In the genomic region with DNA sequence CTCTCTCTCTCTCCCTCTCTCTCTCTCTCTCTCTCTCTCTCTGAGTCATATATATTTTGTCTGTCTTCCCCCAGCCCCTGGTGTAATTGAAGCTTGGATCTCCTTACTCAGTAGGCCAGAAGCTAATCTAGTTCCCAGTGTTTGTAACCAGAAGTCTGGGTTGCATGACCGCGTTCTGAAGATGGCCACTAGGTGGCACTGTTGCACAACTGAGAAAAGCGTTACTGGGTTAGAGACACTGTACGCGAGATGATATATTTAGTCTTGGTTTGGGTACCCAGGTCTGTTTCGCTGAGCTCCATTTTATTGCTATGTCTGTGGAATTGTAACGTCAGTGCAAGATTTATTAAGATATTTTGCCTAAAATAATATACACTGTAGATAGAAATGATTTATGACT, we compare ENCODE assay signal across 8 mouse cellular contexts. TPM values are rescaled to one million over a fixed set of nuclear protein-coding genes. Genes with fewer than 3 reads are reported as not detected.
A peak's percentile ranks its signal among the peaks of the same experiment; 100 is the strongest.
DNase-seq lines count a peak whose midpoint lies in the region; ATAC-seq and TF ChIP-seq lines count a peak whose summit lies in the region.

No protein-coding gene starts in this region.

- DNase-seq in embryonic facial prominence, embryonic 14.5 days (ENCODE audit: low spot score) = peak; percentile 83
- peak; percentile 19 to 54 for DNase-seq in heart, adult 9 months (ENCODE audit: low spot score in 2 of 2)
- peak; percentile 80 for DNase-seq in neural tube, embryonic 10.5 days (ENCODE audit: extremely low spot score, low spot score)

- peak; percentile 85 for TF ChIP-seq CTCF in bone marrow, adult 2 months (IDR thresholded peaks at IDR 0.05; ENCODE audit: control insufficient read depth, insufficient read depth, low read length)

- no peaks in the 10 kb centered on the region for H3K36me3 ChIP-seq in embryonic facial prominence, embryonic 14.5 days (ENCODE audit: control insufficient read depth, insufficient read depth, low read length)
- H3K36me3 ChIP-seq in kidney, embryonic 16.5 days (ENCODE audit: insufficient read depth, low read length) = no peaks in the 10 kb centered on the region
- H3K36me3 ChIP-seq in limb, embryonic 15.5 days = no peaks in the 10 kb centered on the region
- H3K36me3 ChIP-seq in stomach, embryonic 15.5 days = no peaks in the 10 kb centered on the region

- peak; percentile 67 for ATAC-seq in CD4-positive, CD25-positive, alpha-beta regulatory T cell, adult 4 months
- ATAC-seq in embryonic facial prominence, embryonic 14.5 days (ENCODE audit: low read depth) = peak; percentile 76; the same call in 1 of the 2 replicates
- peak; percentile 63; the same call in 1 of the 2 replicates for ATAC-seq in kidney, embryonic 16.5 days (ENCODE audit: low FRiP score, low TSS enrichment)
- ATAC-seq in limb, embryonic 15.5 days (ENCODE audit: insufficient number of reproducible peaks, low FRiP score, low TSS enrichment, low read depth) = 0 out of 2 replicates have a peak, but pooled peaks have one; percentile 30
- peak; percentile 50; the same call in 1 of the 2 replicates for ATAC-seq in stomach, embryonic 15.5 days (ENCODE audit: insufficient read depth, low FRiP score, low read depth)

- H3K4me2 ChIP-seq in embryonic facial prominence, embryonic 14.5 days (ENCODE audit: low read depth, low read length) = no peak overlapping the region
- H3K4me2 ChIP-seq in kidney, embryonic 16.5 days (replicated peaks; ENCODE audit: low read depth, low read length) = no peak overlapping the region
- H3K4me2 ChIP-seq in limb, embryonic 15.5 days = no peak overlapping the region
- H3K4me2 ChIP-seq in stomach, embryonic 15.5 days = no peak overlapping the region

- TF ChIP-seq POLR2A in bone marrow, adult 2 months (IDR thresholded peaks at IDR 0.05; ENCODE audit: borderline replicate concordance, control insufficient read depth, low read depth, low read length) = no peak

- H3K4me1 ChIP-seq in bone marrow, adult 2 months (ENCODE audit: control insufficient read depth, insufficient read depth, low read length) = no peaks in the 10 kb centered on the region
- H3K4me1 ChIP-seq in embryonic facial prominence, embryonic 14.5 days (ENCODE audit: control insufficient read depth, insufficient read depth, low read length) = no peaks in the 10 kb centered on the region
- H3K4me1 ChIP-seq in kidney, embryonic 16.5 days (ENCODE audit: insufficient read depth, low read length) = no peaks in the 10 kb centered on the region
- no peaks in the 10 kb centered on the region for H3K4me1 ChIP-seq in limb, embryonic 15.5 days
- H3K4me1 ChIP-seq in stomach, embryonic 15.5 days = no peaks in the 10 kb centered on the region

- H3K27me3 ChIP-seq in embryonic facial prominence, embryonic 14.5 days (replicated peaks; ENCODE audit: control insufficient read depth, insufficient read depth, low read length) = no peaks in the 10 kb centered on the region
- no peaks in the 10 kb centered on the region for H3K27me3 ChIP-seq in kidney, embryonic 16.5 days (ENCODE audit: insufficient read depth, low read length)
- no peaks in the 10 kb centered on the region for H3K27me3 ChIP-seq in limb, embryonic 15.5 days
- no peaks in the 10 kb centered on the region for H3K27me3 ChIP-seq in stomach, embryonic 15.5 days (replicated peaks)

- H3K9me3 ChIP-seq in embryonic facial prominence, embryonic 14.5 days (ENCODE audit: control insufficient read depth, low read length) = no peaks in the 10 kb centered on the region
- peaks cover 3% of the 10 kb centered on the region; the same call in 1 of the 2 replicates for H3K9me3 ChIP-seq in kidney, embryonic 16.5 days (ENCODE audit: low read length)
- no peaks in the 10 kb centered on the region for H3K9me3 ChIP-seq in limb, embryonic 15.5 days
- H3K9me3 ChIP-seq in stomach, embryonic 15.5 days = no peaks in the 10 kb centered on the region

- H3K27ac ChIP-seq in bone marrow, adult 2 months (ENCODE audit: control insufficient read depth, insufficient read depth, low read depth, low read length, poor library complexity) = no peak overlapping the region
- no peak overlapping the region for H3K27ac ChIP-seq in embryonic facial prominence, embryonic 14.5 days (replicated peaks; ENCODE audit: low read depth, low read length)
- no peak overlapping the region for H3K27ac ChIP-seq in kidney, embryonic 16.5 days (ENCODE audit: low read length)
- H3K27ac ChIP-seq in limb, embryonic 15.5 days = no peak overlapping the region
- H3K27ac ChIP-seq in stomach, embryonic 15.5 days = no peak overlapping the region

- no peak overlapping the region for H3K4me3 ChIP-seq in bone marrow, adult 2 months (replicated peaks; ENCODE audit: control insufficient read depth, low read depth, low read length)
- no peak overlapping the region for H3K4me3 ChIP-seq in embryonic facial prominence, embryonic 14.5 days (ENCODE audit: low read depth, low read length)
- no peak overlapping the region for H3K4me3 ChIP-seq in kidney, embryonic 16.5 days (ENCODE audit: low read length)
- H3K4me3 ChIP-seq in limb, embryonic 15.5 days = no peak overlapping the region
- no peak overlapping the region for H3K4me3 ChIP-seq in stomach, embryonic 15.5 days (replicated peaks)

- no peak overlapping the region for H3K9ac ChIP-seq in embryonic facial prominence, embryonic 14.5 days (ENCODE audit: low read depth, low read length)
- no peak overlapping the region for H3K9ac ChIP-seq in kidney, embryonic 16.5 days (replicated peaks; ENCODE audit: low read length)
- no peak overlapping the region for H3K9ac ChIP-seq in limb, embryonic 15.5 days
- no peak overlapping the region for H3K9ac ChIP-seq in stomach, embryonic 15.5 days

- WGBS in bone marrow, adult 2 months = 3% methylated on average over 7 of the region's 7 CpGs
- WGBS in embryonic facial prominence, embryonic 14.5 days = 4% methylated on average over 7 of the region's 7 CpGs
- WGBS in kidney, embryonic 16.5 days = 2% methylated on average over 7 of the region's 7 CpGs
- 1% methylated on average over 7 of the region's 7 CpGs for WGBS in limb, embryonic 15.5 days
- WGBS in stomach, embryonic 15.5 days = 2% methylated on average over 7 of the region's 7 CpGs

RNA-seq across cellular contexts. Expression of gene Gm6793, which starts 31.1 kb away (rescaled TPM):
- polyA plus RNA-seq in CD4-positive, CD25-positive, alpha-beta regulatory T cell, adult 4 months (2017; shearing (Covaris generic)) = under 1 TPM; 0.96 to 1.00 TPM
- not detected in 2 replicates for polyA plus RNA-seq in bone marrow, adult 2 months (2011; ENCODE audit: insufficient read depth, insufficient read length, low replicate concordance, missing spikeins)
- polyA plus RNA-seq in embryonic facial prominence, embryonic 14.5 days (2014; fragmentation: Nextera tagmentation; extraction: Ambion mirVana) = 0.54 and 0.57 TPM in 2 replicates
- polyA plus RNA-seq in kidney, embryonic 16.5 days (2015; fragmentation: Nextera tagmentation; extraction: Ambion mirVana) = 0.75 and 0.78 TPM in 2 replicates
- 0.43 and 0.47 TPM in 2 replicates for polyA plus RNA-seq in limb, embryonic 15.5 days (2015; fragmentation: Nextera tagmentation; extraction: Ambion mirVana)
- 0.31 and 0.39 TPM in 2 replicates for polyA plus RNA-seq in stomach, embryonic 15.5 days (2015; fragmentation: Nextera tagmentation; extraction: Ambion mirVana)

RNA-seq across cellular contexts. Expression of gene Terf2ip, which starts 34.7 kb away (rescaled TPM):
- 10 to 100 TPM in 1 of 2 experiments, 1 to 10 TPM in 1; 9.9 to 11.4 TPM for polyA plus RNA-seq in CD4-positive, CD25-positive, alpha-beta regulatory T cell, adult 4 months (2017; shearing (Covaris generic))
- polyA plus RNA-seq in bone marrow, adult 2 months (2011; ENCODE audit: insufficient read depth, insufficient read length, low replicate concordance, missing spikeins) = 5.6 and 5.9 TPM in 2 replicates
- polyA plus RNA-seq in embryonic facial prominence, embryonic 14.5 days (2014; fragmentation: Nextera tagmentation; extraction: Ambion mirVana) = 16.4 TPM in 2 replicates
- 26.8 and 27.9 TPM in 2 replicates for polyA plus RNA-seq in kidney, embryonic 16.5 days (2015; fragmentation: Nextera tagmentation; extraction: Ambion mirVana)
- 22.7 and 23.2 TPM in 2 replicates for polyA plus RNA-seq in limb, embryonic 15.5 days (2015; fragmentation: Nextera tagmentation; extraction: Ambion mirVana)
- polyA plus RNA-seq in stomach, embryonic 15.5 days (2015; fragmentation: Nextera tagmentation; extraction: Ambion mirVana) = 22.2 and 23.1 TPM in 2 replicates

RNA-seq across cellular contexts. Expression of gene Kars, which starts 34.8 kb away (rescaled TPM):
- 100 to 1,000 TPM; 166 to 286 TPM for polyA plus RNA-seq in CD4-positive, CD25-positive, alpha-beta regulatory T cell, adult 4 months (2017; shearing (Covaris generic))
- 33.7 and 50.7 TPM in 2 replicates for polyA plus RNA-seq in bone marrow, adult 2 months (2011; ENCODE audit: insufficient read depth, insufficient read length, low replicate concordance, missing spikeins)
- 192 and 207 TPM in 2 replicates for polyA plus RNA-seq in embryonic facial prominence, embryonic 14.5 days (2014; fragmentation: Nextera tagmentation; extraction: Ambion mirVana)
- 213 and 217 TPM in 2 replicates for polyA plus RNA-seq in kidney, embryonic 16.5 days (2015; fragmentation: Nextera tagmentation; extraction: Ambion mirVana)
- polyA plus RNA-seq in limb, embryonic 15.5 days (2015; fragmentation: Nextera tagmentation; extraction: Ambion mirVana) = 172 and 178 TPM in 2 replicates
- 166 and 185 TPM in 2 replicates for polyA plus RNA-seq in stomach, embryonic 15.5 days (2015; fragmentation: Nextera tagmentation; extraction: Ambion mirVana)

RNA-seq across cellular contexts. Expression of gene Adat1, which starts 53.8 kb away (rescaled TPM):
- 1 to 10 TPM; 7.9 to 8.7 TPM for polyA plus RNA-seq in CD4-positive, CD25-positive, alpha-beta regulatory T cell, adult 4 months (2017; shearing (Covaris generic))
- polyA plus RNA-seq in bone marrow, adult 2 months (2011; ENCODE audit: insufficient read depth, insufficient read length, low replicate concordance, missing spikeins) = 2.5 and 3.3 TPM in 2 replicates
- 4.9 and 6.4 TPM in 2 replicates for polyA plus RNA-seq in embryonic facial prominence, embryonic 14.5 days (2014; fragmentation: Nextera tagmentation; extraction: Ambion mirVana)
- 11.7 and 12.0 TPM in 2 replicates for polyA plus RNA-seq in kidney, embryonic 16.5 days (2015; fragmentation: Nextera tagmentation; extraction: Ambion mirVana)
- 8.1 and 9.4 TPM in 2 replicates for polyA plus RNA-seq in limb, embryonic 15.5 days (2015; fragmentation: Nextera tagmentation; extraction: Ambion mirVana)
- 8.5 and 10.0 TPM in 2 replicates for polyA plus RNA-seq in stomach, embryonic 15.5 days (2015; fragmentation: Nextera tagmentation; extraction: Ambion mirVana)
